Comparison of ENCODE assay signal across 12 mouse cellular contexts in genomic region chr11:74865252-74865651, GRCm38 (mm10). TPM values are rescaled to one million over a fixed set of nuclear protein-coding genes. Genes with fewer than 3 reads are reported as not detected.
DNase-seq lines count a peak whose midpoint lies in the region.
"Had no signal": no experiment of that assay in that cellular context is flagged by ENCODE, and none has a peak within 500 bp of the region (broad histone marks: within the 10 kb centered on the region; RNA-seq: fewer than 3 reads in every experiment).

No protein-coding gene starts in this region.

- DNase-seq in cerebellum, adult 11-12 months, result peak; percentile 54
- no peak for DNase-seq in cerebellum, adult 11 months
- peak; percentile 14 to 40 for DNase-seq in cerebellum, postnatal 25 days
- no peak for DNase-seq in cerebellum, postnatal 4 days (ENCODE audit: low spot score in 2 of 2)
- peak; percentile 89 for DNase-seq in heart, adult 11 months
- no peak for DNase-seq in heart, postnatal 14 days
- DNase-seq: adrenal gland, adult 8-10 months; adrenal gland, postnatal 14 days; cerebellum, adult 2 months; cerebellum, adult 9-10 months; cerebellum, postnatal 14 days; embryo, embryonic 11 days had no signal

- intact Hi-C loops in heart, postnatal 14 days (cut with DNase I), result loop anchor here (10.0 kb wide), 1 partner anchor 300 kb away; the partner anchor contains the start of gene Hic1

RNA-seq across cellular contexts. Expression of gene Sgsm2, which starts 31.6 kb away (rescaled TPM):
- 1 to 10 TPM; 7.0 to 7.3 TPM for total RNA-seq in heart, postnatal 14 days (2021)

RNA-seq across cellular contexts. Expression of gene Tsr1, which starts 32.6 kb away (rescaled TPM):
- 10 to 100 TPM; 13.5 to 14.2 TPM for total RNA-seq in heart, postnatal 14 days (2021)

RNA-seq across cellular contexts. Expression of gene Mnt, which starts 34.5 kb away (rescaled TPM):
- 10 to 100 TPM; 10.5 to 11.6 TPM for total RNA-seq in heart, postnatal 14 days (2021)

Comparison
In these comparisons a context has a peak if more than half of its experiments do, and no peak if none do; other contexts are left out.
1. DNase-seq: peak in cerebellum, adult 11-12 months (single experiment), cerebellum, postnatal 25 days (2 of 2) and heart, adult 11 months (single experiment); none in cerebellum, adult 11 months (single experiment), cerebellum, postnatal 4 days (0 of 2) and heart, postnatal 14 days (0 of 2).